Mouse (Mus musculus) bone marrow, adult 2 months (tissue): Measurements from ENCODE around the gene B4galnt3.

ENCODE experiments used
- CTCF ChIP-seq: fragments of 200-500 bp; IDR thresholded peaks from 2 replicates; pipeline ENCODE4 v1.5.1; 2011; ENCODE audit warnings: low read length, control low read depth; ENCODE audit not compliant: control insufficient read depth, insufficient read depth
- POLR2A ChIP-seq: fragments of 200-500 bp; IDR thresholded peaks from 2 replicates; pipeline ENCODE4 v1.6.1; 2011; ENCODE audit warnings: low read depth, mild to moderate bottlenecking, control low read depth, low read length, borderline replicate concordance; ENCODE audit not compliant: control insufficient read depth

DNA sequence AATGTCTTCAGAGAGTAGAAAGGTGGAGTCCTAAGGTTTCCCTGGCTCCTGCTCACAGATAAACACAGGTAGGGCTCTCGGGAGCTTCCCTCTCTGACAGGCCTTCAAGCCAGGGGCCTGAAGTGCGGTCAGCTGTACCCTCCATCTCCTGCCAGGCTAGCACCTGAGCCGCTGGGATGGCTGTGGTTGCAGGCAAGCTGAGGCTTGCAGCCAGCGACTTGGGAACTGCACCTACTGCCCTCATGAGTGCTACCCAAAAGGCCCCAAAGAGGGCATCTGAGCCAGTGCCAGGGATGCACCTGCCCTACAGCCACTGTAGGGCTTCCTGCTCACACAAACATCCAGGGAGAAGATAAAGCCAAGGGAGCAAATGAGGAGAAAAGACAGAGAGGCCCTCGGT is 53.9 kb downstream of the B4galnt3 start:
- no peak for TF ChIP-seq CTCF
- no peak for TF ChIP-seq POLR2A
